Mouse (Mus musculus) hindbrain, embryonic 16.5 days (tissue): ENCODE measurements at regions not wholly inside any gene's neighbourhood (a gene's known extent, or its start where the extent isn't known, plus 50 kb on each side); places are given as distances from the start of the nearest gene placed in this dataset.
A peak's percentile ranks its signal among the peaks of the same experiment; 100 is the strongest.

ENCODE experiments used
- ATAC-seq: fragments of 200-750 bp; cut with Nextera tagmentation; 2 replicates; pipeline ENCODE4 v1.8.0; 2017; ENCODE audit warnings: moderate TSS enrichment, moderate library complexity
- H3K27ac ChIP-seq: fragments of 300-500 bp; sonication (generic); 2 replicates; pipeline ENCODE4 v1.5.1; 2014; ENCODE audit warnings: low read depth, mild to moderate bottlenecking, control low read depth, low read length, moderate library complexity
- H3K27me3 ChIP-seq: fragments of 300-500 bp; sonication (generic); replicated peaks from 2 replicates; pipeline ENCODE4 v1.6.1; 2014; ENCODE audit warnings: low read length; ENCODE audit not compliant: control insufficient read depth, insufficient read depth
- H3K36me3 ChIP-seq: fragments of 300-500 bp; sonication (generic); 2 replicates; pipeline ENCODE4 v1.6.1; 2014; ENCODE audit warnings: mild to moderate bottlenecking, low read length, moderate library complexity, mixed read lengths; ENCODE audit not compliant: control insufficient read depth, insufficient read depth
- H3K4me1 ChIP-seq: fragments of 300-500 bp; sonication (generic); 2 replicates; pipeline ENCODE4 v1.6.1; 2014; ENCODE audit warnings: low read depth, low read length; ENCODE audit not compliant: control insufficient read depth, insufficient read depth
- H3K4me2 ChIP-seq: fragments of 300-500 bp; sonication (generic); 2 replicates; pipeline ENCODE4 v1.6.1; 2014; ENCODE audit warnings: mild to moderate bottlenecking, low read length, control low read depth, moderate library complexity
- H3K4me3 ChIP-seq: fragments of 300-500 bp; sonication (generic); 2 replicates; pipeline ENCODE4 v1.5.1; 2014; ENCODE audit warnings: mild to moderate bottlenecking, low read length, control low read depth, moderate library complexity
- H3K9ac ChIP-seq: fragments of 300-500 bp; sonication (generic); 2 replicates; pipeline ENCODE4 v1.6.1; 2014; ENCODE audit warnings: low read depth, mild to moderate bottlenecking, control low read depth, low read length, moderate library complexity
- H3K9me3 ChIP-seq: fragments of 300-500 bp; sonication (generic); 2 replicates; pipeline ENCODE4 v1.6.1; 2014; ENCODE audit warnings: mild to moderate bottlenecking, low read length, moderate library complexity; ENCODE audit not compliant: control insufficient read depth
- WGBS: fragments of 180-500 bp; shearing (Covaris S2); extraction: QIAGEN DNeasy Blood & Tissue Kit; methylation state at CpG from one replicate; pipeline ENCODE4 v1.1.7; 2014; 5-methylcytosine and 5-hydroxymethylcytosine counted together

GRCm38 (mm10) chr9:122571402-122572059, 175.6 kb upstream of the Topaz1 start:
- ATAC-seq = no peak
- H3K27me3 ChIP-seq = peaks cover 17% of the 10 kb centered on the region
- H3K4me1 ChIP-seq = peaks cover 4% of the 10 kb centered on the region; the same call in 1 of the 2 replicates

DNA sequence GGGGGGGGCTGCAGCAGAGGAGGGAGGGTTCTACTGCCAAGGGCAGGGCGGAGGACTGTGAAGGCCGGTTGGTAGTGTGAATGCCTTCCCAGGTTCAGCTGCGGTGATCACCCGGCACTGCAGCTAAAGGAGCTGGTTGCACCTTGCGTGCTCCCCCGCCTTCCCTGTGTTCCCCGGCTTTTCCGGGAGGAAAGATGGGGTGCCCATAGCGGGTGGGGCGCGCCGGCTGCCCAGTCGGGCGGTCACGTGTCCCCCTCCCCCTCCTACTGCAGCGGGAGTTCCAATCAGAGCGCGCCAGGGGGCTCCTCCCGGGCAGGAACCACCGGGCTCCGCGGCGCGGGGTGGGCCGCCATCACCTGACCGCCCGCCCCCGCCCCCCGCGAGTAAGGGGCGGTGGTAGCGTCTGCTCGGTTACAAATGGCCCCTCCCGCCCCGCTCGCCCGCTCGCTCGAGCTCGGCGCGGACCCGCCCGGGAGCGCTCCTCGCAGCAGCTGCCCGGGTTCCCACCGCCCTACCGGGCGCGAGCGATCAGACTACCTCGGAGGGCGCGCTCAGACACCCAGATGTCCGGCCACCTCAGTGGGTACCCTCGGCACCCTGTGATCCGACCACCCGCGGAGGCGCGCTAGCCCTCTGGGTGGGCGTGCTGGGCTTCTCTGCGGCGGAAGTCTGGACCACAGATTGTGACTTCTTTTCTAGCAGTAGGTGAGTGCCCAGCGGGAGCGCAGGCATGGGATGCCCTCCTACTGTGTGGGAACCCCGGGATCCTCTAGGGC, 174.9 kb upstream of the Topaz1 start:
- Histone ChIP-seq H3K36me3 (no peaks in the 10 kb centered on the region), H3K4me1 (peaks cover 4% of the 10 kb centered on the region; the same call in 1 of the 2 replicates), H3K9ac (peak overlapping the region; percentile 82), H3K27ac (peak overlapping the region; percentile 83), H3K4me2 (peak overlapping the region; percentile 76), H3K9me3 (no peaks in the 10 kb centered on the region), H3K27me3 (peaks cover 17% of the 10 kb centered on the region), H3K4me3 (peak overlapping the region; percentile 76)
- under 1% methylated on average over 55 of the region's 68 CpGs for WGBS
- ATAC-seq = peak; percentile 85

More at GRCm38 (mm10) chr9:122571402-122572059, 175.6 kb upstream of the Topaz1 start:
- H3K4me3 ChIP-seq = peak overlapping the region; percentile 76
- peak overlapping the region; percentile 83 for H3K27ac ChIP-seq
- H3K4me2 ChIP-seq = peak overlapping the region; percentile 76
- H3K9me3 ChIP-seq = no peaks in the 10 kb centered on the region
- under 1% methylated on average over 37 of the region's 37 CpGs for WGBS
- H3K36me3 ChIP-seq = no peaks in the 10 kb centered on the region
- H3K9ac ChIP-seq = peak overlapping the region; percentile 82

DNA sequence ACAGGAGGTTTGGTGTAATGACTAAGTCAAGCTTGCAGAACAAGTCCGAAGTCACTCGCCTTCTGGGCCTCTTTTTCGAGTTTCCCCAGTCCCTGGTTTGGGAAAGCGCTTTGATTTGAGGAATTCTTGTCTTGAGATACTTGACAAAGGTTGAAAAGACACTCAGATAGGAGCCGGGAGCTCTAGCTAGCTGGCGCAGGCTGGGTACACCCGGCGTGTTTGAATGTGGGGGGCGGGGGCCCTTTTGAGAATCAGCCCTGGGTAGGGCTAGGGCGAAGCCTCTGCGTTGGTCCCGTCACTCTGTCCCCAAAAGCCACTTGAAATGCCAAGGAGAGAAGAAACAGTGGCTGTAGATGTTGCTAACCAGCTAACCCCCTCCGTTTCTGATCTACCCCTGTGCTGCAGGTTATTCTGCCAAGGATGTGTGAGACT, 174.3 kb upstream of the Topaz1 start:
- peaks cover 4% of the 10 kb centered on the region; the same call in 1 of the 2 replicates for H3K4me1 ChIP-seq
- peak overlapping the region; percentile 76 for H3K4me3 ChIP-seq
- H3K27ac ChIP-seq = peak overlapping the region; percentile 81
- H3K4me2 ChIP-seq = peak overlapping the region; percentile 76
- no peaks in the 10 kb centered on the region for H3K9me3 ChIP-seq
- no peak for ATAC-seq
- H3K36me3 ChIP-seq = no peaks in the 10 kb centered on the region
- H3K27me3 ChIP-seq = peaks cover 12% of the 10 kb centered on the region
- WGBS = 2% methylated on average over 13 of the region's 13 CpGs
- H3K9ac ChIP-seq = peak overlapping the region; percentile 82

GRCm38 (mm10) chr9:122585228-122585627, 161.9 kb upstream of the Topaz1 start:
- Histone ChIP-seq H3K27ac (no peak overlapping the region), H3K4me2 (no peak overlapping the region), H3K27me3 (no peaks in the 10 kb centered on the region), H3K9me3 (no peaks in the 10 kb centered on the region), H3K9ac (no peak overlapping the region), H3K4me3 (no peak overlapping the region), H3K4me1 (no peaks in the 10 kb centered on the region), H3K36me3 (no peaks in the 10 kb centered on the region)
- WGBS = 60% methylated on average over 8 of the region's 8 CpGs
- ATAC-seq = 0 out of 2 replicates have a peak, but pooled peaks have one; percentile 22

DNA sequence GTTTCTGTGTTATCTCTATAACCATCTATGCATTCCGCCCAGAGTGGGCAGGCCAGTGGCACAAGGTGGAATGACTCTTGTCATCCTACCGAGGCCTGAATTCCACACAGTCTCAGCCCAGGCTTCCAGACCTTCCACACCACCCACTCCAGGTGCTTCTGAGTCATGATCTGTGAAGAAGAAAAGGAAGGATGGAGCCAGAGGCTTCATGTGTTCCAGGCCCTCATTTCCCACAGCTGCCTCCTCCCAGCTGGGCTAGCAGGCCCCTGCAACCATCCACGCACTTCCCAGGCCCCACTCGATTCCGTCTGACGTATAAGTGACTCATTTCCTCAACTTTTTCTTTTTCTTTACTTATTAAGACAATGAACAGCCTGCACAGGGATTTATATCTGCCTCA, 160.7 kb upstream of the Topaz1 start:
- Histone ChIP-seq H3K27ac (no peak overlapping the region), H3K27me3 (no peaks in the 10 kb centered on the region), H3K36me3 (no peaks in the 10 kb centered on the region), H3K9ac (no peak overlapping the region), H3K4me2 (no peak overlapping the region), H3K4me3 (no peak overlapping the region), H3K9me3 (no peaks in the 10 kb centered on the region), H3K4me1 (no peaks in the 10 kb centered on the region; the same call in 1 of the 2 replicates)
- ATAC-seq = no peak
- WGBS = 93% methylated on average over 6 of the region's 6 CpGs

DNA sequence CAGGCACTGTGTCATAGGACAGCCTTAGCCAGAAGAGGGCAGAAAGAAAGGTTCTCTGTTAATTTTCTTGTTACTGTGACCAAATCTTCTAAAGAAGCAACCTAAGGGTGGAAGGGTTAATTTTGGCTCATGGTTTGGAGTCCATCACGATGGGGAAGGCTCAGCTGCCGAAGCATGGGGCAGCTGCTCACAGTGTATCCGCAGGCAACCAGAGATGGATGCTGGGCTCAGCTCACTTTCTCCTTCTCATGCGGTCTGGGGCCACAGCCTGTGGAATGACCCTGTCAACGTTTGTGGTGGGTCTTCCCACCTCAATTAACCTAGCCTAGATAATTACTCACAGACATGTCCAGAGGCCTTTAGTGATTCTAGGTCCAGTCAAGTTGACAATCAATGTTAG, 160.2 kb upstream of the Topaz1 start:
- no peak overlapping the region for H3K27ac ChIP-seq
- no peaks in the 10 kb centered on the region for H3K9me3 ChIP-seq
- no peak overlapping the region for H3K4me2 ChIP-seq
- H3K4me3 ChIP-seq = no peak overlapping the region
- no peaks in the 10 kb centered on the region for H3K27me3 ChIP-seq
- WGBS = 55% methylated on average over 5 of the region's 5 CpGs
- no peak overlapping the region for H3K9ac ChIP-seq
- no peaks in the 10 kb centered on the region; the same call in 1 of the 2 replicates for H3K4me1 ChIP-seq
- H3K36me3 ChIP-seq = no peaks in the 10 kb centered on the region
- ATAC-seq = no peak

DNA sequence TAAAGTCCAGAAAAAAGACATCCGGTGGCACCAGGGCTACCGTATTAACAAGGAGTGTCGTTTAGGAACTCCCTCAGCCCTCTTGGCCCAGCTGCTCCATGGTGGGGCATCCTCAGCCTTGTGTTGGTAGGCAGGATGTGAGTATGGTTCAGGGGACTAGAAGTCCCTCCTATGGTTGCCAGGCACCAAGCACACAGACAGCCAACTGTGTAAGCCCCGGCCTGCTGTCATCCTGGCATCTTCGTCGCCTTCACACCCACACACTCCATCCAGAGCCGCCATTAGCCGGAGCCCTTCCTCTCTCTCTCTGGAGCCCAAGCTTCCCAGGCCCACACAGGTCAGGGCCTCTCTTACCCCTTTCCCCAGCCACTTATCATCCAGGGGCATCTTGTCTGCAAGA, 158.9 kb upstream of the Topaz1 start:
- no peak overlapping the region for H3K4me2 ChIP-seq
- no peak overlapping the region for H3K4me3 ChIP-seq
- no peak overlapping the region for H3K9ac ChIP-seq
- no peak for ATAC-seq
- WGBS = 83% methylated on average over 8 of the region's 8 CpGs
- no peaks in the 10 kb centered on the region for H3K36me3 ChIP-seq
- H3K9me3 ChIP-seq = no peaks in the 10 kb centered on the region
- no peaks in the 10 kb centered on the region for H3K27me3 ChIP-seq
- peaks cover 5% of the 10 kb centered on the region for H3K4me1 ChIP-seq
- no peak overlapping the region for H3K27ac ChIP-seq

- Histone ChIP-seq H3K27ac (peak overlapping the region; percentile 60), H3K36me3 (no peaks in the 10 kb centered on the region), H3K9me3 (no peaks in the 10 kb centered on the region), H3K27me3 (peaks cover 2% of the 10 kb centered on the region; the same call in 1 of the 2 replicates), H3K4me3 (no peak overlapping the region), H3K4me1 (peaks cover 20% of the 10 kb centered on the region), H3K9ac (0 out of 2 replicates have a peak overlapping the region, but pooled peaks have one; percentile 6), H3K4me2 (no peak overlapping the region; the same call in 1 of the 2 replicates)
- peak; percentile 73 for ATAC-seq
- 10% methylated on average over 7 of the region's 7 CpGs for WGBS
Measured at GRCm38 (mm10) chr9:122592820-122593615, 154.1 kb upstream of the Topaz1 start.
